Mouse (Mus musculus): ENCODE measurements at regions not wholly inside any gene's neighbourhood (a gene's known extent, or its start where the extent isn't known, plus 50 kb on each side); places are given as distances from the start of the nearest gene placed in this dataset.
A peak's percentile ranks its signal among the peaks of the same experiment; 100 is the strongest.

GRCm38 (mm10) chr1:119305315-119305976 is 116.6 kb downstream of the Inhbb start:
- DNase-seq, result no peak

- DNase-seq, result no peak
Measured at GRCm38 (mm10) chr1:119304470-119304980, 117.5 kb downstream of the Inhbb start.

GRCm38 (mm10) chr1:119302349-119302995 is 119.6 kb downstream of the Inhbb start:
- no peak for DNase-seq

GRCm38 (mm10) chr1:119301931-119302330 is 120.1 kb downstream of the Inhbb start:
- no peak for DNase-seq

GRCm38 (mm10) chr1:119301258-119301657 is 120.8 kb downstream of the Inhbb start:
- no peak for DNase-seq

GRCm38 (mm10) chr1:119299842-119300752 is 122.0 kb downstream of the Inhbb start:
- DNase-seq, result no peak

- DNase-seq, result no peak
Measured at GRCm38 (mm10) chr1:119298696-119299230, 123.3 kb downstream of the Inhbb start.

- no peak for DNase-seq
Measured at GRCm38 (mm10) chr1:119295121-119295520, 126.9 kb downstream of the Inhbb start.

GRCm38 (mm10) chr1:119293839-119294238 is 128.2 kb downstream of the Inhbb start:
- DNase-seq, result no peak

- DNase-seq, result peak; percentile 99
Measured at GRCm38 (mm10) chr1:119292216-119292615, 129.8 kb downstream of the Inhbb start.

GRCm38 (mm10) chr1:119290165-119290916 is 131.7 kb downstream of the Inhbb start:
- DNase-seq, result no peak

- no peak for DNase-seq
Measured at GRCm38 (mm10) chr1:119289516-119290164, 132.4 kb downstream of the Inhbb start.

- no peak for DNase-seq
Measured at GRCm38 (mm10) chr1:119282416-119282815, 139.6 kb downstream of the Inhbb start.

GRCm38 (mm10) chr1:119279261-119279660 is 142.8 kb downstream of the Inhbb start:
- no peak for DNase-seq

- no peak for DNase-seq
Measured at GRCm38 (mm10) chr1:119278528-119279201, 143.4 kb downstream of the Inhbb start.

GRCm38 (mm10) chr1:119277990-119278389 is 144.1 kb downstream of the Inhbb start:
- no peak for DNase-seq

GRCm38 (mm10) chr1:119266013-119266412 is 156.0 kb downstream of the Inhbb start:
- no peak for DNase-seq

GRCm38 (mm10) chr1:119265192-119265891 is 156.7 kb downstream of the Inhbb start:
- no peak for DNase-seq

- no peak for DNase-seq
Measured at GRCm38 (mm10) chr1:119259455-119259854, 162.6 kb downstream of the Inhbb start.

- peak; percentile 83 for DNase-seq
Measured at GRCm38 (mm10) chr1:119256769-119257168, 165.3 kb downstream of the Inhbb start.

- peak; percentile 25 for DNase-seq
Measured at GRCm38 (mm10) chr1:119256097-119256473, 166.0 kb downstream of the Inhbb start.

All from cerebellum, adult 11 months (tissue).